Mouse (Mus musculus) E14TG2a.4 (cell line): Measurements from ENCODE around the gene Vsig1.

Experiments used
- H3K27me3 ChIP-seq: 2 replicates; pipeline ENCODE4 v1.6.1; 2014; ENCODE audit warnings: low read length, control low read depth; ENCODE audit not compliant: insufficient read depth
- H3K36me3 ChIP-seq: 2 replicates; pipeline ENCODE4 v1.6.1; 2014; ENCODE audit warnings: low read length, control low read depth; ENCODE audit not compliant: insufficient read depth
- H3K4me1 ChIP-seq: replicated peaks from 2 replicates; pipeline ENCODE4 v1.6.1; 2014; ENCODE audit warnings: low read depth, low read length, control low read depth
- H3K4me3 ChIP-seq: replicated peaks from 2 replicates; pipeline ENCODE4 v1.5.1; 2014; ENCODE audit warnings: mild to moderate bottlenecking, low read length
- H3K9me3 ChIP-seq: 2 replicates; pipeline ENCODE4 v1.6.1; 2014; ENCODE audit warnings: low read length, control low read depth
- CTCF ChIP-seq: conservative IDR thresholded peaks from 2 replicates; pipeline ENCODE4 v1.5.1; 2014; ENCODE audit warnings: low read length
- NANOG ChIP-seq: IDR thresholded peaks from 2 replicates; pipeline ENCODE4 v1.6.1; 2014; ENCODE audit warnings: borderline replicate concordance, low read length, mixed read lengths
- POU5F1 ChIP-seq: IDR thresholded peaks from 2 replicates; pipeline ENCODE4 v1.6.1; 2014; ENCODE audit warnings: low read length, borderline replicate concordance

The Vsig1 gene

DNA sequence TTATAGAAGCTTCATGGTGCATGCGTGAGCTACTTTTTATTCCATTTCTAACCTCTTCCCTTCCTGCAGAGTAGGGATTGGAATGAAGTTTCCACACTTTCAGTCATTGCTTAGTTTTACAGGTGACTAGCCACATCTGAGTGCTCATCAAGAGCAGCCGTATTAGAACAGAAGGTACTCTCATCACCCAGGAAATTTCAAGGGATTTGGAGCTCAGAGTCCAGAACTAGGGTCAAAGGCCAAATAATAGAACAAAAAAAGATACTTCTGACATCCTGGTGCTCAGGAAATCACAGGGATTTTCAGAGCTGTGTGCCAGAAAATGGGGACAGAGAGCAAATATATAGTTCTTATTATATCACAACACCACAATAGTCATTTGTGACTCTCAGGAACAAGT lies 77.8 kb downstream of the Vsig1 start:
- no peaks in the 10 kb centered on the region for H3K36me3 ChIP-seq

More for the DNA sequence above, 77.8 kb downstream of the Vsig1 start:
- no peaks in the 10 kb centered on the region for H3K4me1 ChIP-seq
- H3K9me3 ChIP-seq, result 0 out of 2 replicates have a peak, but pooled peaks cover 6% of the 10 kb centered on the region
- H3K4me3 ChIP-seq, result no peak overlapping the region
- TF ChIP-seq NANOG (no peak), CTCF (no peak), POU5F1 (no peak)
- no peaks in the 10 kb centered on the region for H3K27me3 ChIP-seq
